ENCODE assay signal across 29 mouse cellular contexts in genomic region chrX:162568439-162568838, GRCm38 (mm10).
"Had no signal": no experiment of that assay in that cellular context is flagged by ENCODE, and none has a peak within 500 bp of the region (broad histone marks: within the 10 kb centered on the region; RNA-seq: fewer than 3 reads in every experiment).

No protein-coding gene starts in this region.

- DNase-seq: left cerebral cortex, postnatal 4 days; liver; liver, embryonic 13.5 days; liver, postnatal 0 days; lung, adult 18-20 months; lung, adult 2 months; lung, embryonic 14.5 days; lung, postnatal 10 days; lung, postnatal 14 days; lung, postnatal 36 days; lung, postnatal 4 days; midbrain, embryonic 14.5 days had no signal

- H3K9ac ChIP-seq: limb, embryonic 12.5 days; liver, embryonic 12.5 days; liver, embryonic 13.5 days; liver, embryonic 14.5 days; liver, embryonic 15.5 days; liver, postnatal 0 days; lung, embryonic 14.5 days; lung, embryonic 15.5 days; midbrain, embryonic 12.5 days; midbrain, embryonic 15.5 days; neural tube, embryonic 12.5 days had no signal

- H3K27me3 ChIP-seq: liver, embryonic 12.5 days; liver, embryonic 13.5 days; liver, embryonic 15.5 days; lung, embryonic 15.5 days; neural tube, embryonic 12.5 days had no signal

- H3K36me3 ChIP-seq: limb, embryonic 12.5 days; liver, embryonic 12.5 days; liver, embryonic 13.5 days; liver, embryonic 15.5 days; lung, embryonic 15.5 days; midbrain, embryonic 10.5 days; midbrain, embryonic 12.5 days; midbrain, embryonic 15.5 days; neural tube, embryonic 12.5 days had no signal

- H3K4me1 ChIP-seq: limb, embryonic 12.5 days; liver, embryonic 12.5 days; liver, embryonic 13.5 days; liver, embryonic 15.5 days; lung, embryonic 15.5 days; megakaryocyte, embryonic 14.5 days; midbrain, embryonic 10.5 days; midbrain, embryonic 12.5 days; midbrain, embryonic 15.5 days; neural tube, embryonic 12.5 days had no signal

- H3K27ac ChIP-seq: left cerebral cortex, adult 2 months; limb, embryonic 12.5 days; liver, embryonic 12.5 days; liver, embryonic 13.5 days; liver, embryonic 14.5 days; liver, embryonic 15.5 days; lung, embryonic 15.5 days; macrophage; midbrain, embryonic 10.5 days; midbrain, embryonic 12.5 days; midbrain, embryonic 15.5 days; neural tube, embryonic 12.5 days had no signal

- H3K9me3 ChIP-seq: limb, embryonic 12.5 days; liver, embryonic 12.5 days; liver, embryonic 13.5 days; liver, embryonic 15.5 days; lung, embryonic 15.5 days; megakaryocyte, embryonic 14.5 days; midbrain, embryonic 10.5 days; midbrain, embryonic 12.5 days; midbrain, embryonic 15.5 days; neural tube, embryonic 12.5 days had no signal

- ATAC-seq: liver, embryonic 12.5 days; liver, postnatal 0 days; lung, postnatal 0 days; midbrain, embryonic 15.5 days; midbrain, embryonic 16.5 days had no signal

- H3K4me3 ChIP-seq: left cerebral cortex, adult 2 months; limb, embryonic 12.5 days; liver, embryonic 12.5 days; liver, embryonic 13.5 days; liver, embryonic 15.5 days; lung, embryonic 15.5 days; megakaryocyte, embryonic 14.5 days; midbrain, embryonic 10.5 days; midbrain, embryonic 12.5 days; midbrain, embryonic 15.5 days; myocyte; neural tube, embryonic 12.5 days had no signal

- H3K4me2 ChIP-seq: limb, embryonic 12.5 days; liver, embryonic 11.5 days; liver, embryonic 12.5 days; liver, embryonic 13.5 days; liver, embryonic 15.5 days; lung, embryonic 14.5 days; lung, embryonic 15.5 days; midbrain, embryonic 11.5 days; midbrain, embryonic 12.5 days; midbrain, embryonic 15.5 days; neural tube, embryonic 12.5 days had no signal
